Mouse (Mus musculus): ENCODE measurements around the gene Cyp2b23. TPM values are rescaled to one million over a fixed set of nuclear protein-coding genes. Genes with fewer than 3 reads are reported as not detected.
"Not testable (repeated sequence)": the region's sequence is repeated elsewhere in the genome, so short reads cannot be mapped to it uniquely, and the experiment has no call there.

Cyp2b23 gene
- not detected in 2 replicates for polyA plus RNA-seq (2015; fragmentation: Nextera tagmentation; extraction: Ambion mirVana)

DNA sequence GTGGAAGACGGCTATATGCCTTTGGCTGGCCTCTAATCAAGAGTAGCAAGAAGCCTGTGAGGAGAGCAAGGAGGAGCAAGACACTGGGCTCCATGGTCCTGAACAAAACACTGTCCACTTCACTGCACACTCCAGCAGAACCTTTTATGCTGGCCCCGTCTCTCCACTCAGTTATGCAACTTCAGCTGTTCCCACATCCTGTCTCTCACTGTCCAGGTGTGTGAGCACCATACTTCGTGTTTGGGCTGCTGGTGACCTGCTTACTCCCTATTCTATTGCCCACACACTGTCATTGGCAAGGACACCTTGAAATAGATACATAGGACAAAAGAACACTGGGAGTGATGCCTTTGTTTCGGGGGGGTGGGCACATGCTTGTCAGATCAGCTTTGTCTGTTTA lies at the start of gene Cyp2b23:
TSS of gene Cyp2b23 (minus strand) at position 101 of the 400 bp plus-strand sequence.
- no peaks in the 10 kb centered on the region for H3K27me3 ChIP-seq
- no peak within 1 kb of the TSS for H3K4me3 ChIP-seq (replicated peaks)
- H3K27ac ChIP-seq (replicated peaks), result no peak within 1 kb of the TSS
- H3K4me2 ChIP-seq, result no peak within 1 kb of the TSS
- no peaks in the 10 kb centered on the region for H3K4me1 ChIP-seq (replicated peaks)
- 50% methylated on average over 4 of the region's 4 CpGs for WGBS (ENCODE audit: insufficient replicate concordance)
- no peaks in the 10 kb centered on the region for H3K9me3 ChIP-seq (replicated peaks)
- ATAC-seq (ENCODE audit: insufficient read depth), result no peak
- H3K36me3 ChIP-seq (replicated peaks), result no peaks in the 10 kb centered on the region
- no peak within 1 kb of the TSS for H3K9ac ChIP-seq

DNA sequence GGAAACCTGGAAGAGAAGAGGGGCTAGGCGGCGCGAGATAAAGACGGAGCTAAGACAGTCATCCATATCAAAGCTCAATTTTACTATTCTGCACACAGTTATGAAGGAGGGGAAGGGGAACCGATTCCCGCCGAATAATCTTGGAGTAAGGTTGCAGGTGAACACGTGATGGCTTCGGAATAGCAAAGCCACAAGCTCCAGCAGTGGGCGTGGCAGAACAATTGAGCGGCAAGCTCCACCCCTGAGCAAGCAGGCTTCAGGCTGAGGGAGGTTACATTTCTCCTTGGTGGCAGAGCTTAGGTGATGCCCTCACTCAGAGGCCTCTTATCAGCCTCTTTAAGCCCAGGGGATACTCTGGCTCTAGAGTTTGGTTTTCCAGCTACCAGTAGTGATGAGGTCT lies 24.8 kb upstream of the Cyp2b23 start:
- no peak overlapping the region for H3K9ac ChIP-seq
- H3K36me3 ChIP-seq (replicated peaks), result no peaks in the 10 kb centered on the region
- H3K4me2 ChIP-seq, result no peak overlapping the region
- no peaks in the 10 kb centered on the region for H3K27me3 ChIP-seq
- WGBS (ENCODE audit: insufficient replicate concordance), result 72% methylated on average over 11 of the region's 11 CpGs
- H3K9me3 ChIP-seq (replicated peaks), result no peaks in the 10 kb centered on the region
- ATAC-seq (ENCODE audit: insufficient read depth), result no peak
- H3K27ac ChIP-seq (replicated peaks), result no peak overlapping the region
- H3K4me1 ChIP-seq (replicated peaks), result no peaks in the 10 kb centered on the region
- H3K4me3 ChIP-seq (replicated peaks), result no peak overlapping the region

GRCm38 (mm10) chr7:26707061-26707460 lies 20.8 kb upstream of the Cyp2b23 start:
- no peak overlapping the region for H3K27ac ChIP-seq (replicated peaks)
- no peaks in the 10 kb centered on the region for H3K4me1 ChIP-seq (replicated peaks)
- H3K9ac ChIP-seq, result no peak overlapping the region
- no peak for ATAC-seq (ENCODE audit: insufficient read depth)
- H3K4me3 ChIP-seq (replicated peaks), result no peak overlapping the region
- no peaks in the 10 kb centered on the region for H3K36me3 ChIP-seq (replicated peaks)
- no peaks in the 10 kb centered on the region for H3K9me3 ChIP-seq (replicated peaks)
- no peak overlapping the region for H3K4me2 ChIP-seq
- H3K27me3 ChIP-seq, result no peaks in the 10 kb centered on the region
- WGBS (ENCODE audit: insufficient replicate concordance), result 34% methylated on average over 11 of the region's 11 CpGs

DNA sequence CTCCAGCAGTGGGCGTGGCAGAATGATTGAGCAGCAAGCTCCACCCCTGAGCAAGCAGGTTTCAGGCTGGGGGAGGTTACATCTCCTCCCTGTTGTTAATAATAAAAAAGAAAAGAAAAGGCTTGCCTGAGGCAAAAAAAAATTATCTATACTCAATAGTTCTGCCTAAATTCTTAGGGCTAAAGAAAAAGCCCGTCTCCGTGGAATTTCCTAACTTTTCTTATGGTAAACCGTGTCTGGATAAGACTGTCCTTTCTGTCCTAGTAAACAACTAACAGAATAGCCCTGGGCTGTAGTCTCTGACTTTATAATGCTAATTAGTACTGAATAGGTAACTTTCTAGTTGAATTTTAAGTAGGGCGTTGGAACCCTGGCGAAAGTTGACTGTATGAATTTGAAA lies 20.0 kb upstream of the Cyp2b23 start:
- H3K9me3 ChIP-seq (replicated peaks); H3K27ac ChIP-seq (replicated peaks); H3K9ac ChIP-seq; H3K4me3 ChIP-seq (replicated peaks); ATAC-seq (ENCODE audit: insufficient read depth); H3K36me3 ChIP-seq (replicated peaks); H3K27me3 ChIP-seq; H3K4me1 ChIP-seq (replicated peaks); H3K4me2 ChIP-seq: not testable (repeated sequence)
- WGBS (ENCODE audit: insufficient replicate concordance), result 38% methylated on average over 6 of the region's 6 CpGs

DNA sequence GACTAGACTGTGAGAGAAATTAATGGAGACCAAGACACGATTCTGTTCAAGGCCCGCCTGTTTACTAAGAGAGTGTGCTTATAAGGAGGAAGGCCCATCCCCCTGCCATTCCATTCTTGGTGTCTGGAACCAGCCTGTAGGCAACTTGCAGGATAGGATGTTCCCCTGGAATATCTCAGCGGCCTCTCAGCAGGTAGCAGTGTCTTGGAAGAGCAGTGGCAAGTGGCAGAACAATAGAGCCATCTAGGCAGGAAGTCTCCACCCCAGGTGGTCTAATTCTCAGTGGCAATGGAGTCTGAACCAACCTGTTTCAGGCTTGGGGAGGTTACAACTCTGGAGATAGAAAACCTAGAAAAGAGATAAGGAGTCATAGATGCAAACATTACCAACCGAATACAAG lies 13.9 kb upstream of the Cyp2b23 start:
- Histone ChIP-seq H3K4me3 (replicated peaks) (no peak overlapping the region), H3K27ac (replicated peaks) (no peak overlapping the region), H3K4me2 (no peak overlapping the region), H3K9me3 (replicated peaks) (no peaks in the 10 kb centered on the region), H3K27me3 (no peaks in the 10 kb centered on the region), H3K36me3 (replicated peaks) (no peaks in the 10 kb centered on the region), H3K4me1 (replicated peaks) (no peaks in the 10 kb centered on the region), H3K9ac (no peak overlapping the region)
- WGBS (ENCODE audit: insufficient replicate concordance), result 57% methylated on average over 4 of the region's 4 CpGs
- ATAC-seq (ENCODE audit: insufficient read depth), result no peak

GRCm38 (mm10) chr7:26685713-26686112 lies 524 bp downstream of the Cyp2b23 start:
- no peaks in the 10 kb centered on the region for H3K9me3 ChIP-seq (replicated peaks)
- no peak for ATAC-seq (ENCODE audit: insufficient read depth)
- H3K27me3 ChIP-seq, result no peaks in the 10 kb centered on the region
- H3K4me2 ChIP-seq, result no peak overlapping the region
- H3K27ac ChIP-seq (replicated peaks), result no peak overlapping the region
- 56% methylated on average over 2 of the region's 2 CpGs for WGBS (ENCODE audit: insufficient replicate concordance)
- H3K4me1 ChIP-seq (replicated peaks), result no peaks in the 10 kb centered on the region
- H3K36me3 ChIP-seq (replicated peaks), result no peaks in the 10 kb centered on the region
- no peak overlapping the region for H3K4me3 ChIP-seq (replicated peaks)
- no peak overlapping the region for H3K9ac ChIP-seq

GRCm38 (mm10) chr7:26667466-26667865 lies 18.8 kb downstream of the Cyp2b23 start:
- 4% methylated on average over 2 of the region's 2 CpGs for WGBS (ENCODE audit: insufficient replicate concordance)
- H3K9me3 ChIP-seq (replicated peaks); H3K27me3 ChIP-seq; H3K4me3 ChIP-seq (replicated peaks); H3K9ac ChIP-seq; H3K4me1 ChIP-seq (replicated peaks); H3K27ac ChIP-seq (replicated peaks); H3K36me3 ChIP-seq (replicated peaks); ATAC-seq (ENCODE audit: insufficient read depth); H3K4me2 ChIP-seq: not testable (repeated sequence)

- Histone ChIP-seq H3K4me1 (replicated peaks) (no peaks in the 10 kb centered on the region), H3K27me3 (no peaks in the 10 kb centered on the region), H3K9ac (no peak overlapping the region), H3K27ac (replicated peaks) (no peak overlapping the region), H3K4me3 (replicated peaks) (no peak overlapping the region), H3K4me2 (no peak overlapping the region), H3K9me3 (replicated peaks) (0 out of 2 replicates have a peak, but pooled peaks cover 5% of the 10 kb centered on the region), H3K36me3 (replicated peaks) (no peaks in the 10 kb centered on the region)
- 54% methylated on average over 5 of the region's 5 CpGs for WGBS (ENCODE audit: insufficient replicate concordance)
- ATAC-seq (ENCODE audit: insufficient read depth), result no peak
Observed at GRCm38 (mm10) chr7:26666011-26666410, 20.2 kb downstream of the Cyp2b23 start.

- not testable (repeated sequence) for H3K27me3 ChIP-seq; H3K27ac ChIP-seq (replicated peaks); H3K36me3 ChIP-seq (replicated peaks); ATAC-seq (ENCODE audit: insufficient read depth); H3K4me3 ChIP-seq (replicated peaks); H3K4me1 ChIP-seq (replicated peaks); H3K4me2 ChIP-seq; H3K9ac ChIP-seq; H3K9me3 ChIP-seq (replicated peaks)
- WGBS (ENCODE audit: insufficient replicate concordance), result 48% methylated on average over 1 of the region's 1 CpGs
Observed at GRCm38 (mm10) chr7:26618364-26618763, 67.9 kb downstream of the Cyp2b23 start, which contains the start of gene Vmn1r185. Vmn1r185 (minus strand) TSS chr7:26618464.

Other genes with a start within 250 kb of the Cyp2b23 start
- gene Nlrp9a, start 151.4 kb downstream of the Cyp2b23 start, polyA plus RNA-seq (2015; fragmentation: Nextera tagmentation; extraction: Ambion mirVana), result not detected in 2 replicates
- gene Vmn1r185, start 68.0 kb downstream of the Cyp2b23 start, polyA plus RNA-seq (2015; fragmentation: Nextera tagmentation; extraction: Ambion mirVana), result not detected in 2 replicates
- gene Cyp2b19, start 70.7 kb upstream of the Cyp2b23 start, polyA plus RNA-seq (2015; fragmentation: Nextera tagmentation; extraction: Ambion mirVana), result not detected in 2 replicates
- gene Cyp2g1, start 122.5 kb upstream of the Cyp2b23 start, polyA plus RNA-seq (2015; fragmentation: Nextera tagmentation; extraction: Ambion mirVana), result not detected in 2 replicates
- 1.1 and 2.1 TPM in 2 replicates for gene Cyp2a5, start 148.9 kb upstream of the Cyp2b23 start, polyA plus RNA-seq (2015; fragmentation: Nextera tagmentation; extraction: Ambion mirVana)

All from liver, embryonic 15.5 days (tissue).